Mouse (Mus musculus) limb, embryonic 13.5 days (tissue): ENCODE results near the gene Utrn. TPM values are rescaled to one million over a fixed set of nuclear protein-coding genes. Genes with fewer than 3 reads are reported as not detected.

Experiments used
- ATAC-seq: fragments of 200-750 bp; cut with Nextera tagmentation; 2 replicates; pipeline ENCODE4 v1.8.0; 2017; ENCODE audit warnings: low read depth, moderate number of reproducible peaks, moderate TSS enrichment; ENCODE audit not compliant: low FRiP score
- H3K27ac ChIP-seq: fragments of 300-500 bp; sonication (generic); 2 replicates; pipeline ENCODE4 v1.5.1; 2015; ENCODE audit warnings: inconsistent platforms, mild to moderate bottlenecking, moderate library complexity
- H3K27me3 ChIP-seq: fragments of 300-500 bp; sonication (generic); 2 replicates; pipeline ENCODE4 v1.6.1; 2015; ENCODE audit warnings: mild to moderate bottlenecking, inconsistent platforms
- H3K36me3 ChIP-seq: fragments of 300-500 bp; sonication (generic); 2 replicates; pipeline ENCODE4 v1.6.1; 2015; ENCODE audit warnings: inconsistent platforms, mild to moderate bottlenecking, moderate library complexity
- H3K4me1 ChIP-seq: fragments of 300-500 bp; sonication (generic); 2 replicates; pipeline ENCODE4 v1.6.1; 2015; ENCODE audit warnings: inconsistent platforms
- H3K4me2 ChIP-seq: fragments of 300-500 bp; sonication (generic); replicated peaks from 2 replicates; pipeline ENCODE4 v1.6.1; 2015; ENCODE audit warnings: inconsistent platforms, mild to moderate bottlenecking, moderate library complexity
- H3K4me3 ChIP-seq: fragments of 300-500 bp; sonication (generic); 2 replicates; pipeline ENCODE4 v1.5.1; 2015; ENCODE audit warnings: moderate library complexity, mild to moderate bottlenecking, inconsistent platforms
- H3K9ac ChIP-seq: fragments of 300-500 bp; sonication (generic); 2 replicates; pipeline ENCODE4 v1.6.1; 2015; ENCODE audit warnings: mild to moderate bottlenecking, inconsistent platforms
- H3K9me3 ChIP-seq: fragments of 300-500 bp; sonication (generic); 2 replicates; pipeline ENCODE4 v1.6.1; 2016; ENCODE audit warnings: inconsistent platforms
- WGBS: fragments of 180-500 bp; shearing (Covaris S2); methylation state at CpG from one replicate; pipeline ENCODE4 v1.1.7; 2015; 5-methylcytosine and 5-hydroxymethylcytosine counted together
- polyA plus RNA-seq: library from polyadenylated mRNA; unstranded; fragments of >200 nt; fragmentation: Nextera tagmentation; extraction: Ambion mirVana; gene quantifications from 2 replicates; pipeline ENCODE4 v1.2.1, GENCODE M21; 2015

Gene Utrn
- polyA plus RNA-seq, 1 experiment from 2014 or later: 89.9 TPM

DNA sequence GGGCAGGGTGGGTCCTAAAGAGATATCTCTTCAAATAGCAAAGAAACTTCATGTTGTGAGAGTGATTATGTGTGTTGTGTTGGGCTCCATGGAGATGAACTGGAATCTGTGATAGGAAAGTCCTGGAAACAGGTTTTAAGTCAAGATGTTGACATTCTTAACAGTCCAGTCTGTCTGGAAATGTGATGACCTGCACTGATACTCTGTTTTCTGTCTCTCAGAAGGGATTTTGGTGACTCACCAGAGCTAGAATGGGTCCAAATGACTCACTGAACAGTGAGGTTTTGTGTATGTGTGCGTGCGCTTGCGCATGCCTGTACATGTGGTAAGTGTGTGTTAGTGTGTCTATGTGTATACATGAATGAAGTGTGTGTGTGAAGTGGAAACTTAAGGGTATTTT lies 24.2 kb upstream of the Utrn start:
- Histone ChIP-seq H3K27ac (no peak overlapping the region), H3K36me3 (no peaks in the 10 kb centered on the region), H3K9me3 (no peaks in the 10 kb centered on the region), H3K9ac (no peak overlapping the region), H3K4me3 (no peak overlapping the region), H3K4me1 (no peaks in the 10 kb centered on the region), H3K27me3 (no peaks in the 10 kb centered on the region), H3K4me2 (no peak overlapping the region)
- ATAC-seq: no peak
- WGBS: 95% methylated on average over 3 of the region's 3 CpGs

- H3K27me3 ChIP-seq: no peaks in the 10 kb centered on the region
- H3K4me1 ChIP-seq: no peaks in the 10 kb centered on the region
- WGBS: 66% methylated on average over 13 of the region's 13 CpGs
- ATAC-seq: no peak
- no peaks in the 10 kb centered on the region for H3K36me3 ChIP-seq
- H3K4me3 ChIP-seq: no peak overlapping the region
- no peak overlapping the region for H3K27ac ChIP-seq
- H3K4me2 ChIP-seq: no peak overlapping the region
- no peaks in the 10 kb centered on the region for H3K9me3 ChIP-seq
- no peak overlapping the region for H3K9ac ChIP-seq
These were observed 19.2 kb upstream of the Utrn start for GRCm38 (mm10) chr10:12888373-12888772.

DNA sequence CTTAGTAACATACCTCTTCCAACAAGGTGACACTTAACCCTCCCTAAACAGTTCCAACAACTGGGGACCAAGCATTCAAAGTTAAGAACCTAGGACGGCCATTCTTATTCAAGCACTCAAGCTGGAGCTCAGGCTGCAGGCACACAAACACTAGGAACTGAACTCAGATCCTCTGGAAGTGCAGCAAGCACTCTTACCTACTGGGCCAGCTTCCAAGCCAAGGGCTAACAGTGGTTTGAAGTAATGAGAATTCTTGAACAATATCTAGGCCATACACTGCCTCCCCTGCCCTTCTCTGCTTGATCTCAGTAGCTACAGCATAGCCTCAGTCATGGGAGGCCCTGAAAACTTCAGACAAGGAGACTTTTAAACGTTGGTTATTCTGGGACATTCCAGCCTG lies 18.6 kb upstream of the Utrn start:
- H3K36me3 ChIP-seq: no peaks in the 10 kb centered on the region
- no peak overlapping the region for H3K27ac ChIP-seq
- no peak overlapping the region for H3K9ac ChIP-seq
- 70% methylated on average over 2 of the region's 2 CpGs for WGBS
- no peak for ATAC-seq
- H3K4me1 ChIP-seq: no peaks in the 10 kb centered on the region
- H3K4me3 ChIP-seq: no peak overlapping the region
- no peaks in the 10 kb centered on the region for H3K27me3 ChIP-seq
- no peaks in the 10 kb centered on the region for H3K9me3 ChIP-seq
- no peak overlapping the region for H3K4me2 ChIP-seq

DNA sequence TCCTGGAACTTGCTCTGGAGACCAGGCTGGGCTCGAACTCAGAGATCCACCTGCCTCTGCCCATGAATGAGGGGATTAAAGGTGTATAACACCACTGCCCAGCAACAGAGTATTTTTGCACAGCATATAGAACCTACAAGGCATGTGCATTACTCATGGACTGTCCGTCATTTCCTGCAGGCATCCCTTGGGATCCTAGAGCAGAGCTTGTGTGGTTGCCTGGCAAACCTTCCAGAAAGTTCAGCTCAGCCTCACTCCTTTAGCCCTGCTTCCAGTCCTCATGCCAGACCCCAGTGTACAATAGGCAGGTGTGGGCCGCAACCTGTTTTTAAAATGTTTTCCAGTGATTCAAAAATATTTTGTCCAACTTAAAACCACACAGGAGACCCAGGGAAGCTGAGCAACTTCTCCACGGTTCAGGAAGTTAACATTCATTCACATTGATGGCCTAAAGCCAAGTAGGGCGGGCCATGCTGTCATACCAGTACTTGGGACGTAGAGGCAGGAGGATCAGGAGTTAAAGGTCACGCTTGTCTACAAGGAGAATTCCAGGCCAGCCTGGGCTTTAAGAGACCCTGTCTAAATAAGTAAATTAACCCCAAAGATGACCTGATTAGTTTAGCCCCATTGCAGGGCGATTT lies 15.3 kb upstream of the Utrn start:
- peaks cover 3% of the 10 kb centered on the region; the same call in 1 of the 2 replicates for H3K4me1 ChIP-seq
- no peak overlapping the region for H3K4me2 ChIP-seq
- no peak overlapping the region for H3K4me3 ChIP-seq
- H3K27ac ChIP-seq: no peak overlapping the region
- 61% methylated on average over 8 of the region's 8 CpGs for WGBS
- H3K27me3 ChIP-seq: no peaks in the 10 kb centered on the region
- H3K36me3 ChIP-seq: no peaks in the 10 kb centered on the region
- H3K9me3 ChIP-seq: no peaks in the 10 kb centered on the region
- no peak overlapping the region for H3K9ac ChIP-seq
- ATAC-seq: no peak

DNA sequence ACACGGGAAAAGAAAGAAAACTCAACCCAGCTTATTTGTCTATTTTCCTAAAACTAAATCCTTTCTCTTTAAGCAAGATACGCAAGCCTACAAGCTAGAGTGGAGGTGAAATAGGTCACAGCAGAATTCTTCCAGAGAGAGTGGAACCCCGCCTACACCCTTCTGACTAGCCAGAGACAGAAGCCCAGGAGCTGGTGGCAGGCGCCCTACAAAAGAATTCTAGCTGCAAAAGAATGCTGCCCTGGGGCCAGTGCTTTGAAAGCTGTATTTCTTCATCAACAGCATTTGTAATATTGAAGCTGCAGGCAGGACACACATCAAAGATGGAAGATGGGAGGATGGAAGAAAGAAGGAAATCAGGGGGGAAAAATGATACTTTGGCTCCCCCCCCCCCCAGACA lies 12.7 kb upstream of the Utrn start:
- Histone ChIP-seq H3K4me2 (no peak overlapping the region), H3K9me3 (no peaks in the 10 kb centered on the region), H3K4me3 (no peak overlapping the region), H3K4me1 (peaks cover 13% of the 10 kb centered on the region), H3K27me3 (peaks cover under 1% of the 10 kb centered on the region), H3K27ac (no peak overlapping the region), H3K9ac (no peak overlapping the region), H3K36me3 (no peaks in the 10 kb centered on the region)
- WGBS: 82% methylated on average over 4 of the region's 4 CpGs
- ATAC-seq: no peak

GRCm38 (mm10) chr10:12879313-12879695 lies 10.1 kb upstream of the Utrn start:
- H3K36me3 ChIP-seq: no peaks in the 10 kb centered on the region
- no peak overlapping the region for H3K4me3 ChIP-seq
- peaks cover 5% of the 10 kb centered on the region for H3K27me3 ChIP-seq
- peaks cover 13% of the 10 kb centered on the region for H3K4me1 ChIP-seq
- no peaks in the 10 kb centered on the region for H3K9me3 ChIP-seq
- no peak overlapping the region for H3K9ac ChIP-seq
- H3K4me2 ChIP-seq: 0 out of 2 replicates have a peak overlapping the region, but pooled peaks have one; percentile 38
- no peak overlapping the region for H3K27ac ChIP-seq
- 12% methylated on average over 3 of the region's 3 CpGs for WGBS
- no peak for ATAC-seq

- H3K9ac ChIP-seq: no peak overlapping the region
- no peak overlapping the region for H3K27ac ChIP-seq
- peak overlapping the region; percentile 38 for H3K4me2 ChIP-seq
- H3K27me3 ChIP-seq: peaks cover 5% of the 10 kb centered on the region
- 7% methylated on average over 14 of the region's 14 CpGs for WGBS
- no peak overlapping the region for H3K4me3 ChIP-seq
- H3K4me1 ChIP-seq: peaks cover 13% of the 10 kb centered on the region
- no peak for ATAC-seq
- no peaks in the 10 kb centered on the region for H3K36me3 ChIP-seq
- H3K9me3 ChIP-seq: no peaks in the 10 kb centered on the region
These were observed 9.6 kb upstream of the Utrn start for GRCm38 (mm10) chr10:12878661-12879312.

GRCm38 (mm10) chr10:12876426-12876825 lies 7.3 kb upstream of the Utrn start:
- Histone ChIP-seq H3K36me3 (no peaks in the 10 kb centered on the region), H3K4me2 (no peak overlapping the region), H3K9ac (no peak overlapping the region), H3K4me1 (peaks cover 13% of the 10 kb centered on the region), H3K27ac (no peak overlapping the region), H3K9me3 (no peaks in the 10 kb centered on the region), H3K27me3 (peaks cover 5% of the 10 kb centered on the region), H3K4me3 (no peak overlapping the region)
- ATAC-seq: no peak
- WGBS: 79% methylated on average over 3 of the region's 3 CpGs

GRCm38 (mm10) chr10:12875410-12875809 lies 6.2 kb upstream of the Utrn start:
- Histone ChIP-seq H3K4me3 (no peak overlapping the region), H3K9me3 (no peaks in the 10 kb centered on the region), H3K4me2 (no peak overlapping the region), H3K27ac (no peak overlapping the region), H3K36me3 (no peaks in the 10 kb centered on the region), H3K9ac (no peak overlapping the region), H3K4me1 (peaks cover 13% of the 10 kb centered on the region), H3K27me3 (peaks cover 9% of the 10 kb centered on the region)
- WGBS: 90% methylated on average over 4 of the region's 4 CpGs
- no peak for ATAC-seq

- no peak overlapping the region for H3K4me3 ChIP-seq
- no peak overlapping the region for H3K27ac ChIP-seq
- H3K9me3 ChIP-seq: no peaks in the 10 kb centered on the region
- peaks cover 9% of the 10 kb centered on the region for H3K27me3 ChIP-seq
- H3K36me3 ChIP-seq: no peaks in the 10 kb centered on the region
- H3K9ac ChIP-seq: no peak overlapping the region
- ATAC-seq: no peak
- WGBS: 70% methylated on average over 8 of the region's 8 CpGs
- peaks cover 13% of the 10 kb centered on the region for H3K4me1 ChIP-seq
- no peak overlapping the region for H3K4me2 ChIP-seq
These were observed 5.6 kb upstream of the Utrn start for GRCm38 (mm10) chr10:12874577-12875277.

GRCm38 (mm10) chr10:12869846-12870245 lies 681 bp upstream of the Utrn start:
- peaks cover 4% of the 10 kb centered on the region; the same call in 1 of the 2 replicates for H3K27me3 ChIP-seq
- H3K9me3 ChIP-seq: no peaks in the 10 kb centered on the region
- ATAC-seq: no peak
- peak overlapping the region; percentile 92 for H3K4me2 ChIP-seq
- H3K36me3 ChIP-seq: no peaks in the 10 kb centered on the region
- no peak overlapping the region for H3K9ac ChIP-seq
- peak overlapping the region; percentile 72 for H3K4me3 ChIP-seq
- no peak overlapping the region for H3K27ac ChIP-seq
- peaks cover 16% of the 10 kb centered on the region for H3K4me1 ChIP-seq
- WGBS: 27% methylated on average over 1 of the region's 1 CpGs

DNA sequence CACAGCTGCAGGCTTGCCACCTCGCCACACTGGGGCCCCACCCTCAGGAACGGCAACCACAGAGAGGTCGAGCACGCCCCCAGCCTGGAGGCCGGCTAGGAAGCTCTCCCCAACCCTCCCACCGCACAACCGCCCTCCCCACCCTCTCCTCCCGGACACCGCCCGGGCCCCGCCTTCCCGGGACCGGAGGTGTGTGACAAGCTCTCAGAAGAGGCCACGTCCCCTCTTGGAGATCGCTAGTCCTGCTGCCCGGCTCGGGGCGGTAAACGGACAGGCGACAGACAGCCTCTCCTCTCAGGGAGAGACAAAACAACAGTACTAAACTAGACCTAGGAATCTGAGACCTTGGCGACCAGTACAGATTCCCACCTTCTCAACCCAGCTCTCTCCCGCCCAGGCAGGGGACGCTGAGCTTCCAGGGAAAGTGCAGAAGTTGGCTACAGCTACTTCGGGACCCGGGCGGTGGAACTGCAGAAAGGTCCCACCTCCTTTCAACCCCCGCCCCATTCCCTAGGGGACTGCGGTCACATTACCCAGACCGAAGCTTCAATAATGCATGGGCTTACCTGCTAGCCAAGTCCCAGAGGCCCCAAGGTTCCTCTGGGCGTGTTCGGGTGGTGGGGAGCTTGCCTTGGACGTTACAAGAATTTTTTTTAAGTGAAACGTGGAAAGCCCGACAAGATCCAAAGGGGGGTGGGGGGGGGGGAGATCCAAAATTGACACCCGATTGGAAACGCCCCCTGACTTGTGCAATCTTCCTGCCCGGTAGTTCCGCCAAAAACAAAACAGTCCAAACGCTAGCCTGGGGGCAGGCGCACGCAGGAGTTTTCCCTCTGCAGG lies 756 bp downstream of the Utrn start:
- Histone ChIP-seq H3K9me3 (no peaks in the 10 kb centered on the region), H3K27ac (peak overlapping the region; percentile 91), H3K27me3 (peaks cover 4% of the 10 kb centered on the region; the same call in 1 of the 2 replicates), H3K4me2 (peak overlapping the region; percentile 92), H3K9ac (peak overlapping the region; percentile 85), H3K4me3 (peak overlapping the region; percentile 72), H3K36me3 (no peaks in the 10 kb centered on the region), H3K4me1 (peaks cover 16% of the 10 kb centered on the region)
- WGBS: under 1% methylated on average over 41 of the region's 41 CpGs
- peak; percentile 78 for ATAC-seq
